Mouse (Mus musculus) thymus, postnatal 36 days (tissue): Measurements from ENCODE around the gene Olfr683.
"Not testable (repeated sequence)": the region's sequence is repeated elsewhere in the genome, so short reads cannot be mapped to it uniquely, and the experiment has no call there.

Experiments
- DNase-seq, 2 experiments: peaks; one replicate each; pipeline ENCODE4 v3.0.0; 2022; ENCODE audit warnings: mixed read lengths in 2 of 2

Gene Olfr683

GRCm38 (mm10) chr7:105146912-105147311 lies at the start of gene Olfr683:
TSS of gene Olfr683 (minus strand) at chr7:105147012.
- DNase-seq = no peak

GRCm38 (mm10) chr7:105185912-105186311 lies 39.1 kb upstream of the Olfr683 start, which contains the start of gene Olfr685:
TSS of gene Olfr685 (minus strand) at chr7:105186012.
- no peak for DNase-seq

GRCm38 (mm10) chr7:105170773-105171172 lies 24.0 kb upstream of the Olfr683 start:
- DNase-seq = no peak

- no peak for DNase-seq
These were observed 16.7 kb upstream of the Olfr683 start, which contains the start of gene Olfr684 for GRCm38 (mm10) chr7:105163553-105163952. TSS of gene Olfr684 (minus strand) at chr7:105163653.

GRCm38 (mm10) chr7:105141275-105141674 lies 5.5 kb downstream of the Olfr683 start:
- DNase-seq = no peak

GRCm38 (mm10) chr7:105116536-105116935 lies 30.3 kb downstream of the Olfr683 start, which contains the start of gene Olfr681:
TSS of gene Olfr681 (plus strand) at chr7:105116836.
- DNase-seq = no peak

- DNase-seq = not testable (repeated sequence)
These were observed 54.1 kb downstream of the Olfr683 start, which contains the start of gene Olfr680-ps1 for GRCm38 (mm10) chr7:105092717-105093116. TSS of gene Olfr680-ps1 (minus strand) at chr7:105092817.
